Mouse (Mus musculus): ENCODE results near the gene Vav3.

Vav3 gene

DNA sequence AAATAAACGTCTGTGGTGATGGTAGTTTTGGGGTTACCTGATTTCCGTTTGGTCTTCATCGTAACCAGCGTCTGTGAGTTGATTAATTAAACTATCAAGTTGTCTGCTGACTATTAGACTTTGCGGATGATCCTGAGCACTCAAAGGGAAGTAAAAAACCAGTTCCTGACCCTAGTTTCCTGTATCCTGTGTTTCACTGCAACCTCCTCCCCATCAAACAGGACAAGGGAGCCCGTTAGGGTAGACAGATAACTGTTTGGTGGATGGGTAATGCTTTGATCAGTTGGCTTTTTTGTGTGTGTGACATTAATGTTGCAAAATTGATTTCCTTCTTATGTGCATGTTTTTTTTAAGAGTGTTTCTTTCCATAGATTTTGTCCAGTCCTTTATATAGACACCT lies 12.2 kb downstream of the Vav3 start:
- no peak for DNase-seq (ENCODE audit: low spot score)

DNA sequence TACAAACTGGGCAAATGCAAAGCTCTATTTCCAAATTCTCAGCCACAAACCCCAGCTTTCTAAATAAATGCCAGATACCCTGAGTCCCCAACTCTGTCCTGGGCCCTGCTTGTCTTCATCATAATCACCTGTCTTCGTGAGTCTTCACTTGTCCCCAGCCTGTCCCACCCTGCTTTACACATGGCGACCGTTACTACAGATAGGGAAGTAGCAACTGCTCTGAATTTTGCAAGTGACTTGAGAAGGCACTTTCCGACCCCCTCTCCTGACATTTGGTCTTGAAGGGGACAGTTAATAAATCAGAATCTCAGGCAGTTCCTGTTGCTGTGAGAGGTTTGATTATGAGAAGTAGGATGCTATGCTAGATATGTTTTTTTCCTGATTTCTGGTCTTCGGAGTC lies 13.4 kb downstream of the Vav3 start:
- DNase-seq (ENCODE audit: low spot score): no peak

GRCm38 (mm10) chr3:109355158-109355557 lies 14.7 kb downstream of the Vav3 start:
- DNase-seq (ENCODE audit: low spot score): no peak

- DNase-seq (ENCODE audit: low spot score): no peak
These were observed 20.3 kb downstream of the Vav3 start for GRCm38 (mm10) chr3:109360746-109361145.

DNA sequence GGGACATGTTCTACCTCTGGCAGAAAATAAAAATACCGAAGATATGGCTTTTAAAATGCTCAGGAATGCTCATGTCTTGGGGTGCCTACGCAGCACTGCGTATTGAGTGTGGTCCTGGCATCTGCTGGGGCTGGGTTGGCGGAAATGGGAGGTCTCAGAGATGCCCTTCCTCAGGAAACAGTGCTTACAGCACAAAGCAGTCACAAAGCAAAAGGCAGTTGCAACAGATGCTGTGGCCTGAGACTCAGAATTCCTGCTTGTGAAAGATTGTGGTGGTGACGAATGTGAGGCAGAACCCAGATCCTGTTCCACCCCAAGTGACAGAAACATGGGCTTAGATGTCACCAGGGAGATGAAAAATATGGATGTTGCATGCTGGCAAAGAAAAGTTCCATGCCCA lies 21.4 kb downstream of the Vav3 start:
- no peak for DNase-seq (ENCODE audit: low spot score)

DNA sequence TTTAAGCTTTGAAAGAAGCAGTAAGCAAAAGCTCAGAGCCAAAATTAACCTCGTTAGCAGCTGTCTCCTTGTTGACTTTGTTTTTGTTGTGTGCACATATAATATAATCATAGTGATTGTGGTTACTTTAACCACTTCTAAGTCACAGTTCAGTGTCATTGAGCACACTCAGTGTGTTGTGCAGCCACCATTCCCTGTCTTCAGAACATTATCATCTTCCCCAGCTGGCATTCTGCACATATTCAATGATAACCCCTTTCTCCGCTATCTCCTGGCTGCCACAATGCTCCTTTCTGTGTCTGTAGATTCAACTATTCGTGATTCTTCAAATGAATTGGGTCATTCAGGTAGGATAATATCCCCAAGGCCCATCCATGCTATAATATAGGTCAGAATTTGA lies 21.9 kb downstream of the Vav3 start:
- no peak for DNase-seq (ENCODE audit: low spot score)

DNA sequence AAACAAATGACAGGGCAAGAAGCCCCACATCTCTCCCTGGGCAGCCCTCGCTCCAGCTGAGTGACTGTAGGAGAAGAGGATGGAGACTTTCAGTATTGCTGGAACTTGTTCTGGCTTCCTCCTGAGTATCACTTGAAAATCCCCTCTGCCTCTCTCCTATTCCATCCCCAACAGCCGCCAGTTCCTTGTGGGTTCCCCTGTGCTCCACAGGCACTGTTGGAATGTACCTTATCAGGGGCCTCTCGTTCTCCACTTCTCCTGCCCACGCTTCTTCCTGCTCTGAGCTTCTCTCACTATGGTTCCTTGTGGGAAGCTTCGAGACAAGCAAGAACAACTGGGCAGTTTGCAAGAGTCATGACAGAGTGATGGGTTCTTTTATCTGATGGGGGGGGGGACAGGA lies 23.1 kb downstream of the Vav3 start:
- DNase-seq (ENCODE audit: low spot score): no peak

- DNase-seq (ENCODE audit: low spot score): no peak
These were observed 25.4 kb downstream of the Vav3 start for GRCm38 (mm10) chr3:109365875-109366274.

DNA sequence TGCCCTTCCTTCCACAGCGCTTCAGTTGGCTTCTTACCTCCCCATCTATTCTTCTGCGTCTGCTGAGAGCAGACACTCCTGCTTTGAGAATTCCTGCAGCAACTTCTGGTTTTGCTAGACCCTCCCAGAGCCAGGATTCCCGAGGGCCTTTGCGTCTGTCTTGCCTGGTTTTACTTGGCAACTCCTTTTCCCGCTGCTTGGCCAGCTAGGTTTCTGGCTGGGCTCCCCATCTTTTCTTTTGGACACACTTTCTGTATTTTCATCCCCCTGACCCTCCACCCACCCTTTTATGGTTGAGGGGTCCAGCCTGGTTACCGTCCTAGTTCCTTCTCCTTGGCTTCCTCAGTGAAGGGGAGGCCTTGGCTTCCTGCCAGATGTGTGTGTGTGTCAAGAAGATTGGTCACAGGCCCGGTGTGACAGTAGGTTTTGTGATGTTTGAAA lies 26.0 kb downstream of the Vav3 start:
- DNase-seq (ENCODE audit: low spot score): no peak

DNA sequence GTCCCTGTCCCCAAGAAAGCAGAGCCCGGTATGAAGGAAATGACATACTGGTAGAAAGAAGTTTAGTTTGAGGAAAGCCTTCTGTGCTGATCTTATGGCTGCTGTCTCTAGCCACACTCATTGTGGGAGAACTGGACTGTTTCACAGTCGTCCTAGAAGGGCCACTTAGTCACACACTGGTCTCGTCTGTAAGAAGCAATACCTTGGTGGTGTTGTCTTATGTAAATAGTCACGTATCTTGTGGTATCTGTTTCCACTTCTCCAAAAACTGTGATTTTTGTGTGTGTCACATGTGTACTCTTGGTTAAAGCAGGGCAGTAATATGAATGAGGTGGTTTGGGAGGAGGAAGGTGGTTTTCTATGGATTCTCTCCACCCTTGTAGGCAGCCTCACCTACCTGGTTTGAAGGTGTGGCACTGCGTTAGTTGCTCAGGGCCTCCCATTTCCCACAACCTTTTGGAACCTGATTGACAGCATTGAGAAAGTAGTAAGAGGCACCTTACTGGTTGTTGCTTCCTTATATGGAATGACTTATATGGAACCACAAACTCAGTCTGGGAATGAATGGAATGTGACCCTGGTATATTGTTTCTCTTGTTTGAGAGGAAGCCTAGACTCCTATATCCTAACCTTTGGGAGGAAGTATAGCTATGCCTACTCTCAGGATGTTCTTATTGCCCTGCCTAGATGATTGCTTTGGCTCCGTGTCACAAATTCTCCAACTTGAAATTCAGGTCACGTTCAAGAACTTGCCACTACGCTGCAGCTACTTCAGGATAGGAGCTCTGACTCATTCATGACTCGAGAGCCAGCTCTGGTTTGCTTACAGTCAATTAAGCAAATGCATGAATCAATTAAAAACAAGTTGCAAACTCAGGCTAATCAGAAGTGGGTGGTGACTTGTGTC lies 28.2 kb downstream of the Vav3 start:
- no peak for DNase-seq (ENCODE audit: low spot score)

GRCm38 (mm10) chr3:109371576-109371975 lies 31.1 kb downstream of the Vav3 start:
- DNase-seq (ENCODE audit: low spot score): no peak

DNA sequence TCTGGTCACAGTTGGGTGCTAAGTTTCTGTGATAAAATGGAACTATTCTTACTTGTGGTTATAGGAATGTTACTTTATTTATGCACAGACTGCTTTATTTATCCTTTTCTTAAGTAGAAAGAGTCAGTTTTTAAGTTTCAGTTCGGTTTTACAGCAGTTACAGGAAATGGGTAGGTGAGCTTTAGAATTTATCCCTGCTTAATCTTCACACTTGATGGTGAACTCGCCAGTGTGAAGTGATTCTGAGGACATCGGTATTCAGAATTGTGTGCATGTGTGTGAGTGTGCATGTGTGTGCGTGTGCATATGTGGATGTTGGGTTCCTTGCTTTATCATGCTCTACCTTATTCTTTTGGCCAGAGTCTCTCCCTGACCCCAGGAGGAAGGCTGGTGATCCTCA lies 32.2 kb downstream of the Vav3 start:
- no peak for DNase-seq (ENCODE audit: low spot score)

GRCm38 (mm10) chr3:109378278-109378677 lies 37.8 kb downstream of the Vav3 start:
- no peak for DNase-seq (ENCODE audit: low spot score)

DNA sequence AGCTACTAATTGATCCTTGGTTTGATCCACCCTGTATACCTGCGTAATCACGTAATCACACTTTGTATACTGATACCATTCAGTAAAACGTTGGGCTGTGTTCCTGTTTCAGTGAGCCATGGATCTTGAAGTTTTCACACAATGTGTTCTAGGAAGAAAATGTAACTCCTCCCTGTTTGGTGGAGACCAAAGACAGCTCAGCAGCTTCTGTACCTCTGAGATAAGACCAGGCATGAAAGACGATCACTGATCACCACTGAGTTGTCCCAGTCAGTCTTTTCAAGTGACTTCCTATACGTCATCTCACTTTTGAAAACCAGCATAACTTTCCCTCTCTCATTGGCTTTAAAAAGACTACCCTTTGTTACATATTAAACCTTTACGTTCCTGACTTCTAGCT lies 38.2 kb downstream of the Vav3 start:
- no peak for DNase-seq (ENCODE audit: low spot score)

GRCm38 (mm10) chr3:109388730-109389129 lies 48.3 kb downstream of the Vav3 start:
- no peak for DNase-seq (ENCODE audit: low spot score)

DNA sequence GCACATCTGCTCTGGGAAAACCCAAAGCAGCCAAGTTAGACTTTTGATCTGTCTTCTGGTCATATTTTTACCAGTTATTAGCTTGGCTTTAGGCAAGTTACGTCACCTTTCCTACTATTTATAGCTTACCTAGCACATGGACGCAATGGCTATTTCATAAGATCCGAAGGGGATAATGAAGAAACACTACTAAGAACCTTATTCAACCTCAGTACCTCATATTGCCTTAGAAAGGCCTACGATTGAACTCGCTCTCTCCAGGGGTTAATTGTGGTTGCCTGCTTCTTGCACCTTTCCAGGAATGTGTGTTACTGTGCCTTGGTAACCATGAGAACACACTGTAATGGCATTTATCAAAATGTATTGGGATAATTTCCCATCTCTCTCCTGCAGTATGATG lies 61.1 kb downstream of the Vav3 start:
- DNase-seq (ENCODE audit: low spot score): no peak

GRCm38 (mm10) chr3:109411294-109411693 lies 70.8 kb downstream of the Vav3 start:
- DNase-seq (ENCODE audit: low spot score): no peak

DNA sequence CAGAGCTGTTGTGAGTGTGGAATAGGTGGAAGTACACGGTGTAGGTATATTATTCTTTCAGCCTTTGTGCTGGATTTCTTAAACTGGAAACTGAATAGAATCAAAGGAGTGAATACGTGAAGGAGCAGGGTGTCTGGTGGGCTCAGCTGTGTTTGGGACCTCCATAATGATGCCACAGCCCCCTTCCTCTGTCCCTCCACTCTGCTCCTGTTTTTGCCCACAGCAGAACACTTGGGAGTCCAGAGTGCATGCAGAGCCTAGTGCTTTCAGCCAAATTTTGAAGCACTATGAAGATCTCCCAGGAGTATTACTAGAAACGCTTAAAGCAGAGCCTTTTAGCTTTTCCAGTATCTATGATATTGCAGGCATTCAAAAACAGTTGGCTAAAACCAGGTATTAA lies 80.0 kb downstream of the Vav3 start:
- DNase-seq (ENCODE audit: low spot score): no peak

DNA sequence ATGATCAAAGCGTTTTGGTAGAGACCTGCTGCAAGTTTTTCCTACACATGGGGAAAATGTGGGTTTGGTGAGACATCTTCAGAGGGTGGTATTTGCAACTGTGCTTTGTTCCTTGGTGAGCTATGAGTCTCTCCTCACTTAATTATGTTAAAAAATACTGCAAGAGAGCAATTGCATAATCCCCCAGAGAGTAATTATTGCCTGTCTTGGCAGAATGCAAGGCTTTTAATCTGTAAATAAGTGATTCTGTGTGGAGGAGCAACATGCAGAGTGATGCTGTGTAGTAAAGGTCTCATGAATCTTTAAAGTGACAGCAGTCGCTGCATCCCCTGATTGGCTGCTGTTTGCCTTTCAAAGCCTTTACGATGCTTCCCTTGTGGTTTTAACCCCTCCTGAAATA lies 80.6 kb downstream of the Vav3 start:
- no peak for DNase-seq (ENCODE audit: low spot score)

DNA sequence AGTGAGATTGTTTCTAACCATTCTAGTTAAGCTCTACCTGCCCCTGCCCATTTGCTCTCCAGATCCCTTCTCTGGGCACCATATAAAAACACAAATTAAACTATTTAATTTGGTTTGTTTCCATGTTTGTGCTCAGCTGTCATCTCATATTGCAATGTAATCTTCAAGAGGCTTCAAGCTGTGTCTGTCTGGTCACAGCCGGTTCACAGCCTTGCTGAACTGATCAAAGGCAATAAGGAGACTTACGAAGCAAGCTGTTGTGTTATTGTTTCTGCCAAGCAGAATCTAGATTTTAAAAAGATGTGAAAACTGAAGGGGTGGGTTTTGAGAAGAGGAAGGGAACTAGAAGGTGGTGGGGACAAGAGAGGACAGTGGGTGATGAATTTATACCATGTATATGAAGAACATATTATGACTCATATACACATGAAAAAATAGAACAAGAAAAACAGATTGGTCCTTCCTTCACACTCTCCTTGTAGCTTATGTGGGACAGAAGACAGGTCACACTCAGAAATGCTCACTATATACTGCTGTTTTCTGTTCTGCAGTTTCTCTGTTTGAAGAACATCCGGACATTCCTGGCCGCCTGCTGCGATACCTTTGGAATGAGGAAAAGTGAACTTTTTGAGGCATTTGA lies 83.1 kb downstream of the Vav3 start:
- no peak for DNase-seq (ENCODE audit: low spot score)

- DNase-seq (ENCODE audit: low spot score): no peak
These were observed 90.8 kb downstream of the Vav3 start for GRCm38 (mm10) chr3:109431285-109431684.

- DNase-seq (ENCODE audit: low spot score): no peak
These were observed 98.1 kb downstream of the Vav3 start for GRCm38 (mm10) chr3:109438552-109438951.

DNA sequence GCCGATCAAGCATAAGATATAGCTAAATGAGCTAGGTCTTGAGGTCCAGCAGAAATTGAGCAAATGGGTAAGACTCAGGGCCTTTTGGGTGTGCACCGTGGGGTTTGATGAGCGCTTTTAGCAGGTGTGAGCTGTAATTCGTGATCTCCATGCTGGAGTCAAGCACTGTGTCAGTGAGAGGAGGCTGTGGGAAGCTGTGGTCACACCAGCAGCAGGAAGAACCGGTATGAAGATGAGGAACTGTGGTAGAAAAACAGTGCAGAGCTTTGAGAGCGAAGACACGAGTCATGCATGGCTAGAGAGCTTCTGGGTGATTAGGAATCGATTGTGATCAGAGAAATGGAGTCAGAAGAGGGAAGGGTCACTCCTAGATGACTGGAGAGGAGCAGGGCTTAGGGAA lies 98.8 kb downstream of the Vav3 start:
- no peak for DNase-seq (ENCODE audit: low spot score)

- DNase-seq (ENCODE audit: low spot score): no peak
These were observed 99.5 kb downstream of the Vav3 start for GRCm38 (mm10) chr3:109440001-109440400.
